Mouse (Mus musculus): ENCODE results near the gene Zfp692.

GRCm38 (mm10) chr11:58281970-58282496 lies 24.8 kb upstream of the Zfp692 start:
- TF ChIP-seq CTCF (IDR thresholded peaks at IDR 0.05; ENCODE audit: low read depth, low read length) (no peak), POLR2A (IDR thresholded peaks at IDR 0.05; ENCODE audit: insufficient read depth, low read length) (no peak)

Measured in ES-Bruce4 (cell line).